Mouse (Mus musculus) embryonic facial prominence, embryonic 14.5 days (tissue): ENCODE measurements around the gene Trp73. TPM values are rescaled to one million over a fixed set of nuclear protein-coding genes. Genes with fewer than 3 reads are reported as not detected.

Experiments used
- ATAC-seq: fragments of 200-750 bp; cut with Nextera tagmentation; 2 replicates; pipeline ENCODE4 v1.8.0; 2017; ENCODE audit warnings: low read depth, moderate number of reproducible peaks, moderate TSS enrichment
- DNase-seq: peaks from one replicate; pipeline ENCODE4 v3.0.0-alpha.2; 2015; ENCODE audit warnings: low spot score
- H3K27ac ChIP-seq: fragments of 300-500 bp; sonication (generic); replicated peaks from 2 replicates; pipeline ENCODE4 v1.5.1; 2014; ENCODE audit warnings: low read depth, mild to moderate bottlenecking, low read length, moderate library complexity
- H3K27me3 ChIP-seq: fragments of 300-500 bp; sonication (generic); replicated peaks from 2 replicates; pipeline ENCODE4 v1.6.1; 2014; ENCODE audit warnings: low read length; ENCODE audit not compliant: control insufficient read depth, insufficient read depth
- H3K36me3 ChIP-seq: fragments of 300-500 bp; sonication (generic); 2 replicates; pipeline ENCODE4 v1.6.1; 2014; ENCODE audit warnings: low read length, mixed read lengths; ENCODE audit not compliant: control insufficient read depth, insufficient read depth
- H3K4me1 ChIP-seq: fragments of 300-500 bp; sonication (generic); 2 replicates; pipeline ENCODE4 v1.6.1; 2014; ENCODE audit warnings: antibody characterized with exemption, low read length; ENCODE audit not compliant: control insufficient read depth, insufficient read depth
- H3K4me2 ChIP-seq: fragments of 300-500 bp; sonication (generic); 2 replicates; pipeline ENCODE4 v1.6.1; 2014; ENCODE audit warnings: low read depth, mild to moderate bottlenecking, low read length, moderate library complexity, mixed read lengths
- H3K4me3 ChIP-seq: fragments of 300-500 bp; sonication (generic); 2 replicates; pipeline ENCODE4 v1.5.1; 2014; ENCODE audit warnings: low read depth, mild to moderate bottlenecking, low read length
- H3K9ac ChIP-seq: fragments of 300-500 bp; sonication (generic); 2 replicates; pipeline ENCODE4 v1.6.1; 2014; ENCODE audit warnings: low read depth, mild to moderate bottlenecking, low read length, moderate library complexity, mixed read lengths
- H3K9me3 ChIP-seq: fragments of 300-500 bp; sonication (generic); 2 replicates; pipeline ENCODE4 v1.6.1; 2016; ENCODE audit warnings: low read length; ENCODE audit not compliant: control insufficient read depth
- WGBS: fragments of 180-500 bp; shearing (Covaris S2); extraction: QIAGEN DNeasy Blood & Tissue Kit; methylation state at CpG from one replicate; pipeline ENCODE4 v1.1.7; 2014; 5-methylcytosine and 5-hydroxymethylcytosine counted together
- polyA plus RNA-seq: library from polyadenylated mRNA; unstranded; fragments of >200 nt; fragmentation: Nextera tagmentation; extraction: Ambion mirVana; gene quantifications from 2 replicates; pipeline ENCODE4 v1.2.1, GENCODE M21; 2014

The Trp73 gene
- polyA plus RNA-seq, 1 experiment from 2014 or later = 3.5 TPM

DNA sequence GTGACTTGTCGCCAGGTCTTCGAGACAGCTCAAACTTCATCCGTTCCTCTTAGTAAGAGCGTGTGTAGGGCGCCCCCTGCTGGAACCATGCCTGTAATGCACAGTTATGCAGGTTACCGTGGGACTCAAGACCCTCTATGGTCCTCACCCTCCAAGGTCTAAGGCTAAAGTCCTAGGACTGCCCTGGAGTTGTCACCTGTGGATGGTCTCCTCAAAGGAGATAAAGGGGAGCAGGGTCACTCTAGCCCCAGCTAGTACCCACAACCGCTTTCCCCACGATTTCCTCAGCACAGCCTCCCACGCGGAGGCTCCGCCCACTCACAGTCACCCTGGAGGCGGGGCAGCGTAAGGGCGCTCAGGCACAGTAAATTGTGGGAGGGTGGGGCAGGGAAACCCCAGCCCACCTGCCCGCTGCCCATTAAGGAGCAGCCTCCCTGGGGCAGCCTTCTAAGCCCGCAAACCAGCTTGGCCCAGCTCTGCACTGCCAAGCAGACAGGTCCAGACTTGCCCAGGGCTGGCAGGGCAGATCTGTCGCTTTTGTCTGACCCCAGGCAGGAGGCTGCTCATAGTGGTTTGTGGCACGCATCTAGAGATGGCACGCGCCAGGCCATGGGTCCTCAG lies 34.5 kb downstream of the Trp73 start:
- peak; percentile 60 for ATAC-seq

DNA sequence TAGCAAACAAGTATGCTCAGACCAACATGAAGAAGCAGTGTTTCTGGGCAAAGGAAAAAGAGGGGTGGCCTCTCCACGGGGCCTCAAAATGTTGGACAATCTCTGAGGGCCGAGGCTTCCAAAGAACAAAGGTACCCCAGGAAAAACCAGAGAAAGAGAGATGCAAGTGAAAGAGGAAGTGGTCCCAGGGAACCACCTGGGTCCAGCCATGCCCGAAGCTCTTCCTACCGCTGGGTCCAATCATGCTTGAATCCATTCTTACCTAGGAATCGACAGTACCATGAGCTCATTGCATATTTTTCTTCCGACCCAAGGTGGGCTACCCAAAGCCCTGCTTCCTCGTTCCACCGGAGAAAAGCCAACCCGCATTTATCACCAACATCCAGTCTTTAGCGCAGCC lies 36.1 kb downstream of the Trp73 start:
- DNase-seq = no peak
- no peak overlapping the region for H3K9ac ChIP-seq
- H3K36me3 ChIP-seq = no peaks in the 10 kb centered on the region
- no peaks in the 10 kb centered on the region for H3K9me3 ChIP-seq
- no peaks in the 10 kb centered on the region; the same call in 1 of the 2 replicates for H3K27me3 ChIP-seq
- H3K4me3 ChIP-seq = no peak overlapping the region
- 0 out of 2 replicates have a peak, but pooled peaks cover 6% of the 10 kb centered on the region for H3K4me1 ChIP-seq
- no peak for ATAC-seq
- H3K4me2 ChIP-seq = no peak overlapping the region
- H3K27ac ChIP-seq = no peak overlapping the region
- WGBS = 87% methylated on average over 10 of the region's 10 CpGs

More for the DNA sequence above, 34.5 kb downstream of the Trp73 start:
- H3K4me1 ChIP-seq = 0 out of 2 replicates have a peak, but pooled peaks cover 6% of the 10 kb centered on the region
- H3K27me3 ChIP-seq = no peaks in the 10 kb centered on the region; the same call in 1 of the 2 replicates
- H3K9me3 ChIP-seq = no peaks in the 10 kb centered on the region
- no peak overlapping the region for H3K9ac ChIP-seq
- peak overlapping the region; percentile 44 for H3K4me2 ChIP-seq
- no peak overlapping the region for H3K27ac ChIP-seq
- H3K4me3 ChIP-seq = no peak overlapping the region
- H3K36me3 ChIP-seq = no peaks in the 10 kb centered on the region
- DNase-seq = peak; percentile 75
- 31% methylated on average over 20 of the region's 20 CpGs for WGBS

DNA sequence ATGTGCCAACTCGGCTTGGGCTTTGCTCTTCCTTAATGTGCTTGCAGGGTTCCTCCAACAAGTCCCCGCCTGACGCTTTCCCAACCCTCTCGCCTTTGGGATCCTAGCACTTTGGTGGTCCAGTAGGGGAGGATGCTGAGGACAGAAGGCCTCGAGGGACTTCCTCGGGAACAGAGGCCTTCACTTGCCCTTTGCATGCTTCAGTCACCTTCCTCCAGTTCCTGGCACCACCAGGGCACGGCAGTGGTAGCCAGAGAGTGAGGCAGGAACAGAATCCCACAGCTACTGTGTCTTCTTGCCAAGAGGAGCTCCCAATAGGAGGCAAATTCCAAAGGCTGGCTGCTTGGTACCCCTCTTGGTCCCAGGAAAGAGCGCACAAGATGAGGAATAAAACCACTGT lies 36.6 kb downstream of the Trp73 start:
- WGBS = 72% methylated on average over 8 of the region's 8 CpGs
- H3K27me3 ChIP-seq = no peaks in the 10 kb centered on the region; the same call in 1 of the 2 replicates
- H3K9ac ChIP-seq = no peak overlapping the region

DNA sequence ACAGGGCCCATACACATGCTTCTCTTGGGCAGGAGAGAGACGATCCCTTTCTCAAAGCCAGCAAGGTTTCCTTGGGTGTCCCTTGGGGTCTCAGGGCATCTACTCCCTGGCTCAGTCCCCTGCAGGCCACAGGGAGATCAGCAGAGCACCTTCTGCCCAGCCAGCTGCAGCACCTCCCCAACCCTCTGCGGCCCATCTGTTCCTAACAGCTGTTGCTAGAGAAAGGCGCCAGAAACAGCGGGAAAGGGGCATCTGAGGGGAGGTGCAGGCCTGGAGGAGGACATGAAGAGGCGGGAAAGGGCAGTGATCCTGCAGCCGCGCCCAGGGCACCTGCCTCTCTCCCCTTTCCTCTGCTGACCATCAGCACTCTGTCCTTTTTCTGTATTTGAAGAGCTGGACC lies 40.6 kb downstream of the Trp73 start:
- Histone ChIP-seq H3K9ac (no peak overlapping the region), H3K27ac (no peak overlapping the region), H3K36me3 (no peaks in the 10 kb centered on the region), H3K4me1 (0 out of 2 replicates have a peak, but pooled peaks cover 3% of the 10 kb centered on the region), H3K27me3 (no peaks in the 10 kb centered on the region; the same call in none of the 2 replicates), H3K9me3 (no peaks in the 10 kb centered on the region), H3K4me2 (no peak overlapping the region), H3K4me3 (no peak overlapping the region)
- 47% methylated on average over 7 of the region's 7 CpGs for WGBS
- no peak for DNase-seq
- no peak for ATAC-seq

More for the DNA sequence above, 36.6 kb downstream of the Trp73 start:
- Histone ChIP-seq H3K4me3 (no peak overlapping the region), H3K36me3 (no peaks in the 10 kb centered on the region), H3K27ac (no peak overlapping the region), H3K9me3 (no peaks in the 10 kb centered on the region), H3K4me2 (no peak overlapping the region), H3K4me1 (0 out of 2 replicates have a peak, but pooled peaks cover 6% of the 10 kb centered on the region)
- DNase-seq (no peak), ATAC-seq (no peak)

DNA sequence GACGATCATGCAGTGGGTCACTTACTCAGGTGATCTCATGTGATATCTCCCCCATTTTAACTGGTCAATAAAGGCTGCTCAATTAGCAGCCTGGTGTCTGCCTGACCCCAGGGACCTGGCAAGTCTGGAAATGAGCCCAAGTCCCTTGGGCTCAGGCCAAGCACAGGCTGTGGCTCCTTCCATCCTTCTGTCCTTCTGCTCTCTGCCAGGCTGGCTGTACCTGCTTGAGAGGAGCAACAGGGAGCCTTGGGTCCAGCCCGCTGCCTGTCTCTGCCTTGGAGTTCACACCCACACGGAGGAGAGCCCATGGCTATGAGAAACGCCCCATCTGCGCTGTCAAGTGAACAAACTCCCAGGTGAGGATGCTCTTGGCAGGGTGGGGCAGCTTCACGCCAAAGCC lies 43.9 kb downstream of the Trp73 start:
- ATAC-seq = no peak
- Histone ChIP-seq H3K4me3 (no peak overlapping the region), H3K27me3 (no peaks in the 10 kb centered on the region; the same call in none of the 2 replicates), H3K27ac (no peak overlapping the region), H3K4me2 (no peak overlapping the region), H3K36me3 (no peaks in the 10 kb centered on the region), H3K9ac (no peak overlapping the region), H3K4me1 (no peaks in the 10 kb centered on the region), H3K9me3 (no peaks in the 10 kb centered on the region)
- no peak for DNase-seq
- 16% methylated on average over 6 of the region's 6 CpGs for WGBS

DNA sequence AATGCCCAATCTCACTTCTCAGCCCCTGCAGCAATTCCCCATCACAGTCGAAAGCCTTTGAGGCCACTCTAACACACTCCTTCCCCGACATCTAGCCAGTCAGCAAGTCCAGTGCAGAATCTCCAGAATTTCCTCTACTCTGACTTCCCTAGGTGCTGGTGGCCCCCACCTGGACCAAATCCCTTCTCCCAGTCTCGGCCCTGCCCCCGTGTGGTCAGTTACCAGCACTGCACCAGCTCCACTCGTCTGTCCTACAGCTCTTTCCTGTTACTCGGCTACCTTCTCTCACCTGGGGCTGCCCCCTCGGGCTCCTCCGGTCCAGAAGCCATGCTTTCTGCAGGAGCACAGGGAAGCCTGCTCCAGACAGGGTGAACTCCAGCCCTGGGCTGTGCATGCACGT lies 46.8 kb downstream of the Trp73 start:
- Histone ChIP-seq H3K4me3 (no peak overlapping the region), H3K9me3 (no peaks in the 10 kb centered on the region), H3K27me3 (no peaks in the 10 kb centered on the region; the same call in 1 of the 2 replicates), H3K9ac (no peak overlapping the region), H3K4me1 (no peaks in the 10 kb centered on the region), H3K4me2 (no peak overlapping the region), H3K27ac (no peak overlapping the region), H3K36me3 (no peaks in the 10 kb centered on the region)
- DNase-seq (no peak), ATAC-seq (no peak)
- 23% methylated on average over 9 of the region's 9 CpGs for WGBS

DNA sequence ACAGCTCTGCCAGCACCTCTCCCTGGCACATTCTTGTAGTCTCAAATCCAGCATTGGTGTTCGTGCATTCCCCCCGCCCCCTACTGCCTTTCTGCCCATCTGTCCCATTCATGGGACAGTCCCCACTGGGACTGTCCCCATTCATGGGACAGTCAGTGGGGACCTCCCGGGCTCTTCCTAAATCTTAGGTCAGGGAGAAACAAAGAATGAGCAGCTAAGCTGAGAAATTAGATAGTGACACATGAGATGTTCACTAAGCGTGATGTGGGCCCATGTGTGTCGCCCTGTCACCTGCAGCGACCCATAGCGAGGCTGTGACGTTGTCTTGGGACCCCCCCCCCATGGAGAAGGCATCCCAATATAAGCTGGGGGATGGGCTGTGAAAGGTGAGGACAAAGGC lies 48.7 kb downstream of the Trp73 start:
- Histone ChIP-seq H3K9me3 (no peaks in the 10 kb centered on the region), H3K9ac (no peak overlapping the region), H3K36me3 (no peaks in the 10 kb centered on the region), H3K4me1 (no peaks in the 10 kb centered on the region), H3K27me3 (no peaks in the 10 kb centered on the region; the same call in 1 of the 2 replicates), H3K27ac (peak overlapping the region; percentile 15; the same call in 1 of the 2 replicates), H3K4me3 (no peak overlapping the region), H3K4me2 (no peak overlapping the region)
- DNase-seq (no peak), ATAC-seq (no peak)
- WGBS = 68% methylated on average over 8 of the region's 8 CpGs

DNA sequence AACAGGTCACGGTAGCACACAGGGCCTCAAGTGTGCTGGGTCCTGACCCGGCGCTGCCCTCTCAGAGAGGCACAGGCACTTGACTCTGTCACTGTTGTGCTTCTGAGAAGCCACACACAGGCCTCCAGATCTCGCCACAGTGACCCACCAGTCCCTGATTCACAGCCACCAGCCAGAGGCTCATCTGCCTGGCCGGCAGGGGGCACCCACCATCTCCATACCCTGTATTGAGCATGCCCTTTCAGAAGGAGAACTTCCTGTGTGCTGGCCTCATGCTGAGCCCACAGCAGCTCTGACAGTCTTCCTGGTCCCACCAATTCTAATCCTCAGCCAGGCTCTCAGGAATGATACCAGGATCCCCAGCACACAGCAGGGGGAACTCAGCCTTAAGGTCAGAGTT lies 50.8 kb downstream of the Trp73 start:
- Histone ChIP-seq H3K27ac (no peak overlapping the region), H3K9ac (no peak overlapping the region), H3K27me3 (no peaks in the 10 kb centered on the region), H3K4me1 (no peaks in the 10 kb centered on the region), H3K36me3 (no peaks in the 10 kb centered on the region), H3K4me2 (no peak overlapping the region), H3K9me3 (no peaks in the 10 kb centered on the region), H3K4me3 (no peak overlapping the region)
- DNase-seq (no peak), ATAC-seq (no peak)
- 59% methylated on average over 5 of the region's 5 CpGs for WGBS

DNA sequence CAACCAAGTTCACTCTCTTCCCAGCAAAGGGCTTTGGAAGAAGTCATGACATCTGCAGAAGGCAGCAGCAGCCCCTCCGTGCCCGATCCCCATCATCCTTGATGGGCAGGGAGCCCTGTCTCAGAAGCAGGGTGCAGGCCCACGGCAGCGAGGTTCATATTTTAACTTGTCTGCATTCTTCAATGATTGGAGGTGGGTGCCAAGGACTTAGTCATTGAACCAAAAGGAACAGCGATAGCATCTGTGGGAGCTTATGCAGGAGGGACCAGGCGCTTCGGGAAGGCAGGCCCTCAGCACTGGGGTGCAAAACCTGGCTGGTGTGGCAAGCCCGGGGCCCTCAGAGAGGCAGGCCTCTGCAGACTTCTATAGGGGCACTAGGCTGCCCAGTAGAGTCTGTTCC lies 53.6 kb downstream of the Trp73 start:
- H3K9ac ChIP-seq = no peak overlapping the region
- no peaks in the 10 kb centered on the region for H3K36me3 ChIP-seq
- peaks cover 14% of the 10 kb centered on the region for H3K27me3 ChIP-seq
- DNase-seq (no peak), ATAC-seq (no peak)
- no peak overlapping the region for H3K27ac ChIP-seq
- H3K4me3 ChIP-seq = no peak overlapping the region
- no peaks in the 10 kb centered on the region for H3K9me3 ChIP-seq
- 0 out of 2 replicates have a peak, but pooled peaks cover 3% of the 10 kb centered on the region for H3K4me1 ChIP-seq
- WGBS = 89% methylated on average over 8 of the region's 8 CpGs
- no peak overlapping the region for H3K4me2 ChIP-seq
